Mouse (Mus musculus) adrenal gland, adult 8-10 months (tissue): ENCODE results near the gene Kcnh7. TPM values are rescaled to one million over a fixed set of nuclear protein-coding genes. Genes with fewer than 3 reads are reported as not detected.
"Not testable (repeated sequence)": the region's sequence is repeated elsewhere in the genome, so short reads cannot be mapped to it uniquely, and the experiment has no call there.

Experiments used
- DNase-seq: peaks from one replicate; pipeline ENCODE4 v3.0.0; 2022
- total RNA-seq, 4 experiments: library from RNA; stranded (reverse); gene quantifications; 2 replicates each; pipeline ENCODE4 v1.2.4; 2022

Kcnh7 gene
- total RNA-seq, 4 experiments from 2014 or later, result 0.03 to 0.38 (median 0.09) TPM; not detected in 1

DNA sequence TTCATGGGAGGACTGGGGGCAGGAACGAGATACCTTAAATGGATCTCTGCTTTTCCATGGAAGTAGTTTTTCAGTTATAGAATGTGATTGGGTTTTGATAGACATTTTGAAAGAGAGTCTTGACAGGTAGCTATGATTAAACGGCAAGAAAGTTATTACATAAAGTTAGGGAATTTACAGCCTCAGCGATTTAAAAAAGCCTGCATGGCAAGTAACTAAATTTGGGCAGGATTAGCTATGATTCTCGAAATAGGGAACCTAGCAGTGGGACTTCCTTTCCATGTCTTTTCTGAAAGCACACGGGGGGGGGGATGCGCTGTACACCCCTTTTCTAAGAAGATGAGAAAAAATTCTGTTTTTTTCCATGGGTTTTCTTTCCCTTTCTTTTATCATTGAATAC lies 466.8 kb downstream of the Kcnh7 start:
- DNase-seq, result no peak

GRCm38 (mm10) chr2:62715260-62715659 lies 468.8 kb downstream of the Kcnh7 start:
- DNase-seq, result no peak

DNA sequence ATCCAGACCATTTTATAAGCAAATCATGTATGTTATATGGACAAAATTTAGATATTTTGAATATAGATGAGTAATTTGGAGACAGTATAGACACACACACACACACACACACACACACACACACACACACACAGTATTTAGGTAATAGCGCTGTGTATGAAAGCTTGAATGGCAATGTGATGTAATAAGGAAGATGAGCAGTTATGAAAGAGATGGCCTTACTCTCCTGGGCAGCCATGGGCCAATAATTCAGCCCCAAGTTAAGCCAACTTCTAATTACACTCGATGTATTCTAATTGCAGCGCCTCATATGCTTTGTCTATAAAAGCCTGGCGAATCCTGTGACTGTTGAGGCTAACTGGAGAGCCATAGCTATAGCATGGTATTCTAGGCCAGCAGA lies 469.7 kb downstream of the Kcnh7 start:
- not testable (repeated sequence) for DNase-seq

DNA sequence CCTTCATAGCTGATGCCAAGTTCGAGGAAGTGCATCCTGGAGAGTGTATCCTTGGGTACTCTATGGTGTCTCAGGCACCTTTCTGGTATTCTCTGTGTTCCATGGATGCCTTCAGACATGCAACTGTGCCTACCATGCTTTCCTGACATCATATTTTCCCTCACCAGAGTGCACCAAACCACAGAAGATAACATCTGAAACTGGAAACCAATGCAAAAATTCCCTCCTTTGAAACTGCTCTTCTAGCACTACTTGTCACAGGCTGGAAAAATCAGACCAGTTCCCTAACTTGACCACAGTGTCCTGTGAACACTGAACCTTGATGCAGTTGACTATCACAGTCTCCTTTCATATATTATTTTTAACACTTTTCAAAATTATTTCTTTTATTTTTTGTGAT lies 474.5 kb downstream of the Kcnh7 start:
- no peak for DNase-seq

GRCm38 (mm10) chr2:62706313-62706712 lies 477.8 kb downstream of the Kcnh7 start:
- DNase-seq, result no peak

DNA sequence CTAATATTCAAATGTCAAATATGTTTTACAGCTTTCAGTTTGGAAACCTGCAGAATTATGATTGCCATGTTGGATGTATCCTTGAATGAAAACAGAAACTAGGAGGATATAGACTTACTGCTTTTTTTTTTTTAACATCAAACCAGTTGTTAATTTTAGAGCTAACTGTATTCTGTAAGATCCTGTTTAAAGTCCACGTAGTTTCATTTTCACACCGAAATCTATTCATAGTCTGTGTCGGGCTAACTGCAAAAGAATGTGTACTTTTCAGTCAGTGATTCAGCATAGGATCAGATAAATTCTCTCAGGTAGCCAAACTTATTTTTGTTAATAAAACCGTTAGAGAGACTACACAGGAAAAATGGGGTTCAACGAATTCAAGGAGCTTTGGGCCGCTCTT lies 498.2 kb downstream of the Kcnh7 start:
- no peak for DNase-seq

DNA sequence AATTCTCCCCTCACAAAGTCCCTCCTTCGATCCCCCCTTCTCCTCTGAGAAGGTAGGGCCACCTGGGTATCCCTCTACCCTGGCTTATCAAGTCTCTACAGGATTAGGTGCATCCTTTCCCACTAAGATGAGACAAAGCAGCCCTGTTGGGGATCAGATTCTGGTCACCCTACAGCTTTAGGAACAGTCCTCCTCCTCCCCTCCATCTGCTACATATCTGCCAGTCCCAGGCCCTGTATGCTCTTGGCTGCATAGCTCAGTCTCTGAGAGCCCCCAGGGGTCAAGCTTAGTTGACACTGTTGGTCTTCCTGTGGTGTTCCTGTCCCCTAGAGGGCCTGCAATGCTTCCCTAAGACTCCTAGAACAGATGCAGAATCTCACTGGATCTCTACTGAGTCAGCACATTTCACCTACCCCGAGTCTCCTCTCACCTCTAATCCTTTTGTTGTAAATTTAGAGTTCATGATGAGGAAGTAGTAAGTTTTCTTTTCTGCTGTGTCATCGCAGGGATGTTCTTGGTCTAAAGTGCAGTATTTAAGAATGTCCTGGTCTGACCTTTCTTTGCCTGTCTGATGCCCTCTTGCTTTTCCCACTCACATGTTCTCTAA lies 499.0 kb downstream of the Kcnh7 start:
- DNase-seq, result no peak

DNA sequence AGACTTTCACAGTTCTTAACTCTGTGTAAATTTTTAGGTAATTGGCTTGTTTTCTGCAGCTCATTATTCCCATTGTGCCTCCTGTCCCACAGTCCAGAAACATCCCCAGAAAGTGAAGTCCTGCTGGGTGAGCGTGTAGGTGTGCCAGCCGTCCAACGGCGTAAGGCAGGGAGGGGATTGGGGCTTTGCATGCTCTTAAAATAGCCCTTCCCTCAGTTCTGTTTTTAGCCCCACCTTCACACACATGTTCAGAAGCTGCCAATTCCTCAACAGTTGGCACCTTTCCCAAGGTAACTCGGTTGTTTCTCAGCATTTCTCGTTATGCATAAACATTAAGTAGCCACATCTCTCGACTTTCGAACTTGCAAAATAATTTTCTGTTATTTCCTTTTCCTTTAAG lies 502.4 kb downstream of the Kcnh7 start:
- peak; percentile 6 for DNase-seq

DNA sequence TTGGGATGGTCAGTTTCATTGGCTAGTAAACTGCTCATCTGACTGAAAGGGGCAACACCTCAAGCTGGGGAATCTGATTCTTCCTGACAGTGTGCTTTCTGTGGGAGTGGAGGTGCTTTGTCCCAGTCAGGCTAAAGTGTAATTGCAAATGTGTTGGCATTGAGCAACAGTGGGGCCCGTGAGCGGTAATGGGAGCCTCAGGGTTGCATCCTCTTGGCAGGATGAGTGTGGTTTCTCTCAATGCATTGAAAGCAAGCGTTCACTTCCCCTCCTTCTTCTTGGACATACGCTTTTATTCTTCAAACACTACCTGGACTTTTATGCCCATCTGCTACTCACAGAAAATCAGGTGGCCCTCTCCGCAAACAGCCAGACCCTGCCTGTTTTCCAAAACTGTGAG lies 511.3 kb downstream of the Kcnh7 start:
- DNase-seq, result no peak

GRCm38 (mm10) chr2:62670767-62671166 lies 513.3 kb downstream of the Kcnh7 start:
- no peak for DNase-seq

GRCm38 (mm10) chr2:62670301-62670700 lies 513.8 kb downstream of the Kcnh7 start:
- no peak for DNase-seq

- no peak for DNase-seq
These were observed 514.2 kb downstream of the Kcnh7 start for GRCm38 (mm10) chr2:62669848-62670247.

- DNase-seq, result no peak
These were observed 518.6 kb downstream of the Kcnh7 start for GRCm38 (mm10) chr2:62665536-62665935.

GRCm38 (mm10) chr2:62664839-62665238 lies 519.2 kb downstream of the Kcnh7 start:
- DNase-seq, result no peak

- DNase-seq, result peak; percentile 75
These were observed 519.9 kb downstream of the Kcnh7 start, which contains the start of gene Gca for GRCm38 (mm10) chr2:62664135-62664670. Gca (plus strand) TSS chr2:62664285.

- DNase-seq, result no peak
These were observed 521.5 kb downstream of the Kcnh7 start for GRCm38 (mm10) chr2:62662560-62662959.

GRCm38 (mm10) chr2:62660565-62660964 lies 523.5 kb downstream of the Kcnh7 start:
- DNase-seq, result no peak

DNA sequence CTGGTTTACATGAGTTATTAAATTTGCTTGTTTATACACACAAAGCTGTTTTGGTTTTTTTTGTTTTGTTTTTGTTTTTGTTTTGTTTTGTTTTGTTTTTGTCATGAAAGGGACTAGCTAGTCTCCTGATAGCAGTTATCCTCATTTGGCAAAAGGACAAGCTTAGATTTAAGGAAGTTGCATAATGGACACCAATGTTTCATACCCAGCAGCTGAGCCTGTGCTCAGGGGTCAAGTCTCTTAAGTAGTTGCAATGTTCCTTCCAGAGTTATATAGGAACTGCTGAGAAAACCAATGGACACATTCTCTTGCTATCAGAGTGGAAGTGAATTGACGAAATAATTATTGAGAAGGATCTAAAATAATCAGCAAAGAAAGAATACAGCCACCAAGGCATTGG lies 528.0 kb downstream of the Kcnh7 start:
- no peak for DNase-seq

GRCm38 (mm10) chr2:62654519-62655338 lies 529.4 kb downstream of the Kcnh7 start:
- no peak for DNase-seq

DNA sequence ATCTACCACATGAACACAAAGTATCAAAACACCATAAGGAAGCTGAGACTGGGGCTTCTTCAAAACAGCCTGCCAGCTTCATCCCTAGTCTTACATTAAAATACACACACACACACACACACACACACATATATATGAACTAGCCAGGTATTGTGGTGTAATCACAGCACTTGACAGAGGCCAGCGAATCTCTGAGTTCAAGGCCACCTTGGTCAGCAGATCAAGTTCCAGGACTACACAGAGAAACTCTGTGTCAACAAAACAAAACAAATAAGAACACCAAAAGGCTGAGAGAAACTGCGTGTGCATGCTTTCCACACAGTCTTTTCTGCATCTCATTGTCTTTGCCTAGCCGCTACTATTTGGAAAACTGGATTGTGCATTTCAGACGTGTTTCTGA lies 531.6 kb downstream of the Kcnh7 start:
- no peak for DNase-seq

DNA sequence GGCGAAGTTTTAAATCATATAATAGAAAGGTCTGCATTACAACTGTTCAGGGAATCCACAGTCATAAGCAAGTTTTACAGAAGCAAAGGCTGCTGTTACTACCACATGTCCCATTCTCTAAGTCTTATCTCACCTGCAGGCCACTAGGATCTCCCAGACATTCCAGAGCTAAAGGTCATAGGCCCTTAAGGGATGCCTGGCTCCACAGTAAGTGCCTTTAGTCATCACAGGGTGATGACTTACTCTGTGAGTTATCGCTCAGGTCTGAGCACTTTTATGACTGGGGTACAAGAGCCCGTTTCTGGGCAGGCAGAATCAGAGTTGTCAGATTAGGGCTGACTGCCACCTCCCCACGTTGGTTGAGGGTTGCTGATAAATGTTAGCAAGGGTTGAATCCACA lies 532.2 kb downstream of the Kcnh7 start:
- no peak for DNase-seq

DNA sequence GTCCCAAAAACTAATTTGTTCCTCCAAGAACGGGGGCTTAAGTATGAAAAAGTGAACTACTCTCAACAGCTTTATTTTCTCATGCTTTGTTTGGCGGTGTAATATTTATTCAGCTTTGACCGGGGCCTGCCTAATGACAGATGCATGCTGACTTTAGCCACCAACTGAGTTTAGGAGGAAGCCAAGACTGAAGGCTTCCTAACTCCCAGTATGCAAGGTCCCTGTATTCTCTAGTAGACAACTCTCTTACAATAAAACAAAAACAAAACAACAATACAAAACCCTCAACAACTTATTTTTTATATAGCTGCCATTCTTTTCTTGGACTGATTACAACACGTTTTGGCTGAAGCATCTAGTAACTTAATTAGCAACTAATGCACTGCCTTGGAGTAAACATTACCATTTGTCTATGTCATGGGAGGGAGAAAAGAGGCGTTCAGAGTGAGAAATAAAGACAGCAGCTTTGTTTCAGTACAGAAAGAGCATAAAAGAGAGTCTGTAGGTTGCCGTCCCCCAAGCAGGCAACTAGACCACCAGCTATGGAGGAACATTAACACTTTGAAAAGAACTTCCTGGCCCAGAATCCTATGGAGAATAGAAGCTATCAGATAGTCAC lies 537.3 kb downstream of the Kcnh7 start:
- no peak for DNase-seq

DNA sequence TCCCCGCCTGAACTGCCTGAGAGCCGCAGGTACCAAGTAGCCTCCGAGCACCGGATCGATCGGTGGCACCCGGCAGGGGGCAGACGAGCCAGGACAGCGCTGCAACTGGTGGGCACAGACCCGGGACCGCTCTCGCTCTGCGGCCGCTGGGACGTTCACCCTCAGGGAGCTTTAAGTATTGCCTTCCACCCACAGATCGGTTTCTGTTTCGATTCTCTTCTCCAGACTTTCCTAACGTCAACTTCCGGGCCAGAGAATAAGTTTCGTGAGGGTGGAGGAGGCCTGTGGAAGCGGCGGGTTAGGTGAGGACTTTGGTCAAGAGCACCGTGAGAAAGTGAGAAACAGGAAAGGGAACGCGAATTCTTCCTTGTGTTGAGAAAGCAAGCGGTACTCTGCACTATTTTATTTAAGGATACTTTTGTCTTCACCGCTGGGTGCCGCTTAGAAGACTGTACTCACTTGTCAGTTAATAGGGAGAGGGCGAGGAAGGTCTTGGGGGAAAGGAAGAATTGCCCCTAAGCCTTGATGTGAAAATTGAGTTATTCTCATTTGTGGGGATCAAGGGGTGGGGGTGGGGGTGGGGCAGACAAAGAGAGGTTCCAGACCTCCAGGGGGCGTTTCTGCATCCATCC lies 538.0 kb downstream of the Kcnh7 start, which contains the start of gene Ifih1:
Gene Ifih1, minus strand, starts transcription at position 242 of the 632 bp plus-strand sequence.
- DNase-seq, result peak; percentile 36
